Mouse (Mus musculus): ENCODE results near the gene Sfxn5. TPM values are rescaled to one million over a fixed set of nuclear protein-coding genes. Genes with fewer than 3 reads are reported as not detected.
A peak's percentile ranks its signal among the peaks of the same experiment; 100 is the strongest.

Sfxn5 gene
- 0.19 and 0.63 TPM in 2 replicates for total RNA-seq (2015; ENCODE audit: low replicate concordance)
- total RNA-seq (2017; ENCODE audit: low replicate concordance): 0.56 and 1.3 TPM in 2 replicates

- ATAC-seq (replicated peaks; ENCODE audit: low FRiP score, poor library complexity, severe bottlenecking): peak; percentile 81
Observed at GRCm38 (mm10) chr6:85333000-85333669, at the start of gene Sfxn5. Gene Sfxn5 (minus strand): TSS chr6:85333422.

GRCm38 (mm10) chr6:85382791-85383190, 49.6 kb upstream of the Sfxn5 start:
- no peak for ATAC-seq (replicated peaks; ENCODE audit: low FRiP score, poor library complexity, severe bottlenecking)

DNA sequence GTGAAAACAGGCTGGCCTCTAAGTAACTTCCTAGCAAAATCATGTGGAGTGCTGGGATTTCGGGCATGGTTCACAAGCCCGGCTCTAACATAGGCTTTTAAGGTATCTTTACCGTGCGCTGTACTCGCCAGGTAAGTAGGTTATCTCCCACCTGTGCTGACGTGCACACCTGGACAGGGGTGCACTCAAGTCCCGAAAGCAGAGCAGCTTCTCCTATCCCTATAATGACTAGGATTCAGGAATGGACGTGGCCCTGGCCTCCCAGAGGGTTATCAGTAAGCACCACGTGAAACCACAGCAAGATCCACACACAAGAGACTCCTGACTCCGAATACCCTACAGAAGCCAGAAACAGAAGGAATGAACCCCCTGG, 48.4 kb upstream of the Sfxn5 start:
- ATAC-seq (replicated peaks; ENCODE audit: low FRiP score, poor library complexity, severe bottlenecking): no peak

GRCm38 (mm10) chr6:85380901-85381647, 47.9 kb upstream of the Sfxn5 start:
- no peak for ATAC-seq (replicated peaks; ENCODE audit: low FRiP score, poor library complexity, severe bottlenecking)

DNA sequence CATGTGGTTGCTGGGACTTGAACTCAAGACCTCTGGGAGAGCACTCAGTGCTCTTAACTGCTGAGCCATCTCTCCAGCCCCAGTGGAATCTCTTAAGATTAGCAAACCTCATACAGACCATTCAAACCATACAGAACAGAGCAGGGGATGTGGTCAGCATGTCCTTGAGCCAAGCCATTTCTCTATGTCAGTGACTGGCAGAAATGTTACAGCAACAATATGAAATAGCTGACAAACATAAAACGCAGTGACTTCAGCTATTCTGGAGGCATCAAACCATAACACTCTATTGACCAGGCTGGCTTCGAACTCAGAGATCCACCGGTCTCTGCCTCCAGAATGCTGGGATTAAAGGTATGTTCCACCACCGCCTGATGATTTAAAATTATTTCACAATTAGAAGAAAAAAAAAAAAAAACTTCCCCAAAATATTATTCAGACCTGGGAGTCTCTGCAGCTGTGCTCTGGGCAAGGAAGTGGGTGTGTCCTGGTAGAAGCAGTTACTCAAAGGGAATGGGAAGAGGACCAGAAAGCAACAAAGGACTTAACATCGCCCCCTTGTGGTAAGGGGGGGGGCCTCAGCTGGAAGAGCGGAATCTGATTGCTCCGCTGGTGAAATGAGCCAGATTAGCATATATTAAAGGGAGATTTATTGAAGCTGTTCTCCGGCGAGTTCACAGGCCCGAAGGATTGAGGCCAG, 47.1 kb upstream of the Sfxn5 start:
- peak; percentile 77 for ATAC-seq (replicated peaks; ENCODE audit: low FRiP score, poor library complexity, severe bottlenecking)

DNA sequence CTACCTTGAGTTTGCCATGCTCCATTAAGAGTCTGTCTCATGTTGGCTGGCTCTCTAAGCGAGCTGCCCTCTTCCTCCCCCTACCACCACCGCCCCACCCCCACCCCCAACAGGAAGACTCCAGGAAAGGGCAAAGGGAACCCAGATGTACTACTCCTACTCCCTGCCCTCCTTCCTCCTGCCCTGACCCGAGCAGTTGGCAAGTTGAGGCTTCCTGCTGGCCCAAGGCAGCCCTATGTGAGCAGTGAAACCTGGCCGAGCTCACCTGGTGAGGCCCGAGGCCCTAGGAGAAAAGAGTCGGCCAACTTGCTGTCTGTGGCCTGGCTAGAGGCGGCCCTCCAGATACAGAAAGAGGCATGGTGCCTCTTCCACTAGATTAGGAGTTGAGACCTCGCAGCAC, 45.4 kb upstream of the Sfxn5 start:
- no peak for ATAC-seq (replicated peaks; ENCODE audit: low FRiP score, poor library complexity, severe bottlenecking)

DNA sequence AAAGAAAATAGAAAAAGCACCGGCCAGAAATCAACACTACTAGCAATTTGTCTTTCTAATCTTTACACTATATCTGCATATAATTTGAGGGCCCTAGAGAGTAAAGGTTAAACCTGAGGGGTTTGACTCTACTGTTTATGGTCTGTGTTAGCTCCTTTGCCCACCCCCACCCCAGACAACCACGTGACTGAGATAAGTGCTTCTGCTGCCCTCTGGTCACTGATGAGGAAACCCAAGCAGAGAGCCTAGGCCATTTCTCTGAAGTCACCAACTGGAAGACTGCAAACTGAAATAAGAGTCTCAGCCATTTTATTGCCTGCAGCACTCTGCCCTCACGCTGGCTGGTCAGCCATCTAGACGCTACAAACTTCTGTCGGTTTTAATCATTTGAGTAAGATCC, 44.7 kb upstream of the Sfxn5 start:
- ATAC-seq (replicated peaks; ENCODE audit: low FRiP score, poor library complexity, severe bottlenecking): no peak

GRCm38 (mm10) chr6:85377066-85377734, 44.0 kb upstream of the Sfxn5 start:
- ATAC-seq (replicated peaks; ENCODE audit: low FRiP score, poor library complexity, severe bottlenecking): no peak

GRCm38 (mm10) chr6:85374734-85375114, 41.5 kb upstream of the Sfxn5 start:
- ATAC-seq (replicated peaks; ENCODE audit: low FRiP score, poor library complexity, severe bottlenecking): peak; percentile 95

DNA sequence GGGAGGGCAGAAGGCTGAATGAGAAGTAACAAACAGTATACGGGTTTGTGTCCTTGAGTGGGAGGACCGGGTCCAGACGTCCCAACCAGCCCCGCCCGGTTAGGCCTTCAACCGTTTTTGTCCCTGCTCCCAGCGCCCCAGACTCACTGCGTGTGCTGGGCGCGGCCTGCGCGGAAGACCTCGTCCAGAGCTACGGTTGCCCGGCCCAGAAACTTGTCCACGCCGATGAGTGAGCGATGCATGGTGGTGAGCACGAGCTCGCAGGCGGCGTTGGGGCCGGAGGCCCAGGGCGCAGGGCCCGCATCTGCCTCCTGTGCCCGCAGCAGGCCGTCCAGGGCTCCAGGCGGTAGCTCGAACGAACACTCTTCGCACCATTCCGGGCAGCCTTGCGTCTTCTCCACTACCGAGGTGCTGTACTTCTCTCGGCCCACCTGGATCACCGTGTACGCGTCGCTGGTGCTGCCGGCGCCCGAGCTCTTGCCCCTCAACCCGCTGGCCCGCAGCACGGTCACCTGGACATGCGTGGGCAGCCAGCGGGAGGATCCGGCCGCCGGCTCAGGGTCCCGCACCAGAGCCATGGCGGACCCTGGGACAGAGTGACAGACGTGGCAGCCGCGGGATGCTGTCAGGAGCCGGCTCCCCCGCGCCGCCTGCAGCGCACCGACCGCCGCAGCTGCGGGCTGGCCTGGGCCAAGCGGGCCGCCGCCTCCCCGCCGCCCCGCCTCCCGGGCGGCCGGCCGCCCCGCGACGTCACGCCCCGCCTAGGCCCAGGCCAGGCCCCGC, 40.9 kb upstream of the Sfxn5 start, which contains the start of gene Rab11fip5:
Gene Rab11fip5 (minus strand): TSS at position 684 of the 783 bp plus-strand sequence.
- ATAC-seq (replicated peaks; ENCODE audit: low FRiP score, poor library complexity, severe bottlenecking): no peak

- no peak for ATAC-seq (replicated peaks; ENCODE audit: low FRiP score, poor library complexity, severe bottlenecking)
Observed at GRCm38 (mm10) chr6:85373066-85373860, 40.0 kb upstream of the Sfxn5 start.

- no peak for ATAC-seq (replicated peaks; ENCODE audit: low FRiP score, poor library complexity, severe bottlenecking)
Observed at GRCm38 (mm10) chr6:85372496-85372895, 39.3 kb upstream of the Sfxn5 start.

DNA sequence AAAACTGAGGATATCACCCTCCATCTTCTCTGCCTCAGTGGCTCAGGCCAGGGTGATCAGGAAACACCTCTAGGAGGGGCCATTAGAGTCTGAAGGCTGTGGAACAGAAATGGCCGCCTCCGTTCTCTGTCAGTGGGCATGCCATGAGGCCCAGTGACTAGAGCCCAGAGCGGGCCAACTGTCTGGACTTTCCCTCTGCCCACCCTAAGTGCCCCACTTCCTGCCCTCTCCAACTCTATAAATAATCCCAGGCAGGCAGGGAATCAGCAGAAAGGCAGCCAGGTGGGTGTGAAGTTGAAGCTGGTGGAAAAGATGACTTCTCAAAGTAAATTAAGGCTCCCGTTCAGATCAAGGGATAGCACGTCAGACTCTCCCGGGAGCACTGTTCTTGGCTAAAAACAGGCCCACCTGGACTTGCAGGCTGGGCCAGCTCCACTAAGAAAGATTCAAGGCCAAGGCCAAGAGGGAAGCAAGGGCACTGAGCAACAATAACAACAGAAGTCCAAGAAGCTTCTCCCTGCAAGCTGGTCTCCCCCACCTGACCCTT, 38.7 kb upstream of the Sfxn5 start:
- ATAC-seq (replicated peaks; ENCODE audit: low FRiP score, poor library complexity, severe bottlenecking): no peak

DNA sequence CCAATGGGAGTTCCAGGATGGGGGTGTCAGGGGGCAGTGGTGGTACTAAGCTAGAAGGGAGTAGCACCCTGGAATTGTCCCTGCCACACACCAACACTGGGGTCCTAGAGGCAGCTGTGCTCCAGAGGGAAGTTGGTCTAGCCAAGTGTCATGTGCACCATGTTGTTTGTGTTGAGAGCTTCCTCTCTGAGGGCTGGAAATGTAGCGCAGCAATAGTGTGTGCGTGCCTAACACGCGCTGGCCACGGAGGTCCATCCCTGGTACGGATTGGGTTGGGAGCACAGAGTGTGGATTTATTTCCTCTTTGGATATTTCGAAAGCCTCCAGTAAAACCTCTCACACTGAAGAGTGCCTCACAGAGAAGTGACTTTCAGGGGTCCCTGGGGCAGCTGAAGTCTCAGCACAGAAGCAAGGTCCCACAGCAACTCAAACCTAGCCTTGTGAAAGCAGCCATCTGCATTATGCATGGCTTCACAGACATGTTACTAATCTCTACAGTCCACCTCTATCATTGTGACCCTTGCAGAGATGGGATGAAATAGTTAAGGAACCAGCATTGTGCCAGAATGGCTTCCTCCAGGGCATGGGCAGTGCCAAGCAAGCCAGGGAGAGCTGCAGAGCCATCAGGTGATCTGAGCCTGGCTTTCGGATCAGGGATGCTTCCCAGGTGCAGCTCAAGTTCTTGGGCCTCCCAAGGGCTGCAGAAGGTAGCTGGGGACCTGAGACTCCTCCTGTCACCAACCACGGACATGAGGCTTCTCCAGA, 37.6 kb upstream of the Sfxn5 start:
- no peak for ATAC-seq (replicated peaks; ENCODE audit: low FRiP score, poor library complexity, severe bottlenecking)

GRCm38 (mm10) chr6:85370041-85370440, 36.8 kb upstream of the Sfxn5 start:
- no peak for ATAC-seq (replicated peaks; ENCODE audit: low FRiP score, poor library complexity, severe bottlenecking)

DNA sequence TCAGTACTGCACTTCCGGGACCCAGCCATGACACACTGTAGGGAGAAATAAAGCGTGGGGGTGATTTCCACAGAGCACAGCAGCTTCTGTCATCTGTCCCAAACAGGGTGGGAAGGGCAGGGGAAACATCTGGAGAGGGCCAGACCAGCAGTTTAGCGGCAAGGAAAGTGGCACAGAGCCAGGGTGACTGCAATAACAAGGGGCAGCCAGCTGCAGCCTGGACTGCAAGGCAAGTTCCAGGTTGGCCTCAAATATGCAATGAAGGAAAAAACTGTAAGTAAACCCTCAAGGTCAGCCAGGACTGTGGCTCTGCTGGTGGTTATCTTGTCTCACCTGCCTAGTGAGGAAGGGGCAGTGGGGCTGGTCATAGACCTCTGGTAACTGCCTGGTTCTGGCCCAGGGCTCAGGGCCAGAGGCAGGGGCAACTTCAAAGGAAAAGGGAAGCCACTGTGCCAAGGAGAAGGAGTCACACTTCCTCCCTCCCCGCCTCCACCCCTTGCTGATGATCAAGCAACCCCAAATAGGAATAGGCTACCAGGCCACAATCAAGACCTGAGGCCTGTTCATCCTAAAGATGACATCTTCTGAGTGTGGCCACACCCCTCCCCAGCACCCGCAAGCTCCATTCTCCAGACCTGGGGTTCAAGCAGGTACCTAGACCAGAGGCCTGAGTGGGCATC, 36.1 kb upstream of the Sfxn5 start:
- ATAC-seq (replicated peaks; ENCODE audit: low FRiP score, poor library complexity, severe bottlenecking): no peak

GRCm38 (mm10) chr6:85368722-85369121, 35.5 kb upstream of the Sfxn5 start:
- ATAC-seq (replicated peaks; ENCODE audit: low FRiP score, poor library complexity, severe bottlenecking): no peak
